Mouse (Mus musculus) monocyte, adult 5-6 weeks (primary cell): Measurements from ENCODE around the gene Nek6. TPM values are rescaled to one million over a fixed set of nuclear protein-coding genes. Genes with fewer than 3 reads are reported as not detected.

Experiments used
- ATAC-seq: fragments of 153-309, 156-312 bp; replicated peaks from 2 replicates; pipeline ENCODE4 v1.8.0; 2017; ENCODE audit warnings: mild to moderate bottlenecking; ENCODE audit not compliant: low TSS enrichment, insufficient number of reproducible peaks, severe bottlenecking, poor library complexity, low FRiP score
- total RNA-seq: library from RNA; stranded (forward); fragments of 200-1000, 200-491, 200-594 nt; gene quantifications from 3 replicates; pipeline ENCODE4 v1.2.3, GENCODE M21; 2017

Nek6 gene
- total RNA-seq, 1 experiment from 2014 or later = 0.57 TPM

- no peak for ATAC-seq
Observed at GRCm38 (mm10) chr2:38641761-38642160, 130.3 kb downstream of the Nek6 start.

- peak; percentile 92 for ATAC-seq
Observed at GRCm38 (mm10) chr2:38643625-38644427, 132.4 kb downstream of the Nek6 start, which contains the start of gene Psmb7. Psmb7 (minus strand) TSS chr2:38644087.

Other genes starting within 250 kb of the Nek6 start
- gene Dennd1a, start 224.3 kb upstream of the Nek6 start, total RNA-seq = 16.1 to 46.6 TPM (median 34.9 TPM) in 3 replicates
- not detected in 3 replicates for gene Lhx2, start 172.4 kb upstream of the Nek6 start, total RNA-seq
- 165 to 226 TPM (median 206 TPM) in 3 replicates for gene Psmb7, start 132.4 kb downstream of the Nek6 start, total RNA-seq
- gene Nr5a1, start 202.9 kb downstream of the Nek6 start, total RNA-seq = not detected in 3 replicates